Mouse (Mus musculus) cerebellum, adult 9-11 months (tissue): ENCODE results near the gene Grn.

Source experiments
- DNase-seq: peaks from one replicate; pipeline ENCODE4 v3.0.0; 2022

The Grn gene

DNA sequence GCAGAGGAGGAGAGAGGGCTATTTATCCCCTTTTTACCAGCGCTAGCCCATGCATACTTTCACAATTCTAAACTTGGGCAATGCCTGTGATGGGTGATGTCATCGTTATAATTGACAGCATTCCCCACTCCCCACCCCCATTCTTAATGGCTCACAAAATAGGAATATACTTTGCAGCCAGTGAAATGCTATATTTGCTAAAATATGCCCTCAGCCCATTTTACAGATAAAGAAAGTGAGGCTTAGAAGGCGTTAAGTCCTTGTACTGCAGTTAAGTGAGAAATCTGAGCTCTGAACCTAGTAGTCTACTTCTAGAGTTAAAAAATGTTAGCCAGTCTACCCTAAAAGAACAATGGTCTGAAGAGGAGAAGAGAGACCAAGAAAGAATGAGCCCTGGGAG lies 14.2 kb downstream of the Grn start:
- no peak for DNase-seq

DNA sequence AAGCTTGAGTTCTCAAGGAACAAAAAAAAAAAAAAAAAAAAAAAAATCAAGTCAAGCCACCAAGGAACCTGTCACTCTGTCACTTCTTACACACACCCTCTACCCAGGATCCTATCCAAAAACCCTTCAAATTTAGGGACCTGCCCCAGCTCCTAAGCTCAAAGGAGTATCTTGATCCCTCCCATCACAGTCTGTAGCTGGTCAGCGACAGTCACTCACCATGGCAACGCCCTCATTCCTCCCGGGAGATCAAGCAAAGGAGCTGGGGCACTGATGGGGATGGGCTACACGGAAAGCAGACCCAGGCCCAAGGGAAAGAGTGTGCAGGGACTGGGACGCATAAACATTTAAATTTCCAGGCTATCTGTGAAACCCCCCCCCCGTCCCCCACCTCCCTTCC lies 14.7 kb downstream of the Grn start:
- peak; percentile 14 for DNase-seq

DNA sequence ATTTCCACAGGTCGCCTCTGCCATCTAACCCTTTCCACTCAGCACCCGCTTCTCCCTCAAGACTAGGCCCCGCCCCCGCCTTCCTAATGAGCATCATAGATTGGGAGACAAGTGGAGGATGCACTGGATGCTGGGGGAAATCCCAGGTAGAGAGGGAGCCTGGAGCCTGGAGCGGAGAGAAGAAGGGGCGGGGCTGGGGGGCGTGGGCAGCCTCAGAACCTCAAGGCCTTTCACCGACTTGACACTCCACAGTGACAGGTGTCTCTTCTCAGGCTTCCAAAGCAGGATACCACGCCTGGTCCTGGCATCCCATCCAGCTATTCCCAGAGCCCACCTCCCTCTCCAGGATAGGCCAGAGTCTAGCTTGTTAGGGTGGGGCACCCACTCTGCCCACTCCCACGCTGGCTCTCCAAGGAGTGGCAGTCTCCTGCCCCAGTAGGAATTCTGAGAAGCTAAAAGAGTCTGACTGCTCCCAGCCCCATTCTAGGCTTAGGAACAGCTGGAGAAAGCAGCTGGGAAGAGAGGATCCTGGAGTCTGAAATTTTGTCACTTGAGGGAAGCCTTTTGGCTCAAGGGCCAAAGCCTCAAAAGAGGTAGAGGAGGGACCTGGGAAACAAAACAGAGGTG lies 15.3 kb downstream of the Grn start:
- DNase-seq = peak; percentile 67

DNA sequence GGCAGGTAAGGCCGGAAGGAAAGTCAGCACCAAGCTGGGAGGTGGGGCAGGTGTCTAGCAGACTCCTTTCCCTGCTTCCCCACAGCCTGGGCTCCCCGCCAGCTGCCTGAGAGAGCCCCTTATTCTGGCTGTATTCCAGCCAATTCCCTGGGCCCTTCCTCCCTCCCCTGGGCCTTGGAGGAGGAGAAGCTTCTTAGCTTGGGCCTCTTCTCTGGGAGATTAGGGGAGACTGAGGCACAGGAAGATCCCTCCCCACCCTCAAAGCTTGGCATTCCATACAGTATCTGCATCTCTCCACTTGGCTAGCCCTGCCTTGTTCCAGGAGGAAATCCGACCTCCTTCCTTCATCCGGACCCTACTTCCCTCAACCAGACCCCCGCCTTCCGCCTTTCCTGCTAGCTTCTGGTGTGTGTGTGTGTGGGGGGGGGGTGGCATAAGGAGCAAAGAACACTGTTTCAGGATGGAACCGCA lies 15.8 kb downstream of the Grn start:
- peak; percentile 80 for DNase-seq

DNA sequence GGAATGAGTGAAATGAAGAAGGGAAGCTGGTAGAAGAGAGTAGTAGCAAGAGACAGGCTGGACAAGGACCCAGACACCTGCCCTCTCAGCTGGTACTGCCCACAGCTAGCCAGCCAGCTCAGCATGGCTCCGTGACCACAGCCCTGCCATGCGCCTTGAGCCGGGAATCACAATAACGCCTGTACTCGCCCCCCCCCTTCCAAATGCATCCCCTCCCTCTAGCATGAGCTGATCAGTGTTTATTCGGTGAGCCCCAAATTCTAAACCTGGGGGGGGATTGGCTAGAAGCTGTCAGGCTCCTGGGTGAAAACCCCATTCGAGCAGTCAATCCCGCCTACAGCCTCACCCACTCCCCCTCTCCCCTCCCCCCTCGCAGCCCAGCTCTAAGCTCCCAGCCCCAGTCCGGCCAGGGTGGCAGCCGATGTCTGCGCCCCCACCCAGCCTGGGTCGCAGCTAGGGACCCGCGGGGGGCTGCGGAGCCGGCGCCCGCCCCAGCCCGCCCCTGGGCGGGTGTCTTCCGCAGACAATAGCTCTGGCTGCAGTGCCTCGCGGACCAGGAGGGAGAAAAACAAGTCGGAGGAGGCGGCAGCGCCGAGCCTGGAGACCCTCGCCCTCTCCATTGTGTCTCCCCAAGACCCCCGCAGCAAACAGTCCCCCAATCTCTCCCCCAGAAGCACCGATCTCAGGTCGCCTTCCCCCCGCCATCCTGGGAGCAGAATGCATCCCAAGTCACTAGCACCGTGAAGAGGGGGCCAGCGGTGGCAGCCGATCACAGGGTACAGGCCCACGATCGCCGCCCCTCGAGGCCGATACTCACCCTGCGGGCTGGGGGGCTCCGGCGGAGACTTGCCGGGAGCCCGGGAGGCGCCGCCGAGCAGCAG lies 16.7 kb downstream of the Grn start:
- DNase-seq = peak; percentile 84

DNA sequence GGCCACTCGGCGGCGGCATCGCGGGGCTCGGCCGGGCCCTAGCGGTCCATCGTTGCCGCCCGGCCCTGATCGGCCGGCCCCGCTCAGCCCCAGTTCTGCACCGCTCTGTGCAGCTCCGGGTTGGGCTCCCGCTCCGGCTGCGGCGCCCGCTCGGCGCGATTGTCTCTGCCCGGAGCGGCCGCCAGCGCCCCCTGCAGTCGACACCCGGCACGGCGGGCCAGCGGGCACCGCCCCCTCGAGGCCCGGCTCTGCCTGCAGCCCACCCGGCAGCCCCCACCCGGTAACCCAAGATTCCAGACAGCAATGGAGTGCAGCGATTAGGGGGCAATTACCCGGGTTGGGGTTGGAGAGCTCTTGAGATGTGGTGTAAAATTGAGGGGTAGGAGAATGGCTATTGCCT lies 17.4 kb downstream of the Grn start, which contains the start of gene Fam171a2:
Gene Fam171a2 (minus strand): TSS at position 186 of the 400 bp plus-strand sequence.
- DNase-seq = peak; percentile 84

DNA sequence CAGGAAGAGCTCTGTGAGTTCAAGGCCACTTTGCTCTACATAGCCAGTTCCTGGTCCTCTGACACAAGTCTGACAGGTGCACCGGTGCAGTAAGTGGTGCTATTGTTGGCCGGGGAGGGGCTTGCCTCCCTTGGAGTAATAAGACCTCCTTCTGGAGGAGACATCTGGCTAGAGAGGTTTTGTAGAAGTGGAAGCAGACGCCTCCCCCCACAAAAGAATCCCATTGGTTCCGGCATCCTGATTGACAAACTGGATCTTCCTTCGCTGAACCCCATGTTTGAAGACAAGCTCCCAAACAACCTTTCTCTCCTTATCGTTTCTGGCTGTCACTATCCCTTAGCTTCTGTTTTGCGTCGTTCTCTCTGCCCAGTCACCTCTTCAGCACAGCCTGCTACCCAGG lies 18.2 kb downstream of the Grn start:
- peak; percentile 68 for DNase-seq

DNA sequence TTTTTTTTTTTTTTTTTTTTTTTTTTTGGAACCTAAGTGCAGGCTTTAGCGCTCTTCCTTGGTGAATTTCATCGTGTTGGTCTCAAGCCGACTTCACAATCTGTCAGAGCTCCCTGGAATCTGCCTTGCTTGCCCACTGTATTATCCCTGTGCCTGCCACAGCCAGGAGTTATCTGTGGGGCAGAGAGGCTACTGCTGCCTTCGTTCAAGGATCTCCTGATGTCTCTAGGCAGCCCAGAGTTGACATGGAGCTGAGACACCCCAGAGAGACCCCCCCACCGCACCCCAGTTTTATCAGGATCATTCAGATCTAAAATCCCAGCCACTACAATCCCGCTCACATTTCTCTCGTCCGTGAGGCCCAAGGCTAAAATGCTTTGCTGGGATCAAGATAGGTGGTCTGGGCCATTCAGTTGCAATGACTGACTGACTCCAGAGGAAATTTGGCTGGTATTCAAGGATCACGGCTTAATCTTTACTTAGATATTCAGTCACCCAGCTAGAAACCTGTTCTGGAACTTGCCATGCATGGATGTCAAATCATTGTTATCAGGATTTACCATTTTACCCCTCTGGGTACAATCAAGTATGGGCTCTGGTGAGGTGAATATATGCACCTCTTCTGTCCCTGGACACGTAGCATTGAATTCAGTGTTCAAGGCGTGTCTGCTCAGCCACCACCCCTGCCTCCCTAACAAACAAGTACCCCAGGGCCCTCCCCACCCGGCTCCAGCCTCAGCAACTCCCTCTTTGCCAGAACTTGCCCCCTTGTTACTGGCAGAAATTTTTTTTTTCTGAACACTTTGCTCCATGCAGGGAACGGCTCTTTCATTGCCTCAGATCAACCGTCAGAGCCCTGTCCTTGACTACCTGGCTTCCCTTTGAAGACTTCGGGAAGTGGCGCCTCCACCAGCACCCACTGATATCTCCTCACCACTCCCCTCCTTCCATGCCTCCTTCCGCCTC lies 19.2 kb downstream of the Grn start:
- peak; percentile 78 for DNase-seq

DNA sequence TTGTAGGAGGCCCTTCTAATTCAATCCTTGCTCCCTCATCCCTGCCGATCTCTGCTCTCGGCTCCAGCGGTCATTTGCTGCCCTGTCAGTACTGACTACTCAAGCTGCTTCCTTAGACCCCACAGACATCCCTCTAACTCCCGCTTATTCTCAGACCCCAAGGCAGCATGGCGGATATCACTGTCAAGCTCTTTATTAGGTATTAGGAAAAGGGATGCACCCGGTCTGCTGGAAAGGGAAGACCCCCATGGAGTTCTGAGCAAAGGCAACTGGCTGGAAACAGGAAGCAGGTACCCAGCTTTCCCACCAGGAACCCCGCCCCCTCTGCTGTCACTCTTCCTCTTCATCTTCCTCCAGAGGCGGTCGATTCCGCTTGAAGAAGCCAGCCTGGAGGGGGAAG lies 23.0 kb downstream of the Grn start:
- DNase-seq = peak; percentile 36

DNA sequence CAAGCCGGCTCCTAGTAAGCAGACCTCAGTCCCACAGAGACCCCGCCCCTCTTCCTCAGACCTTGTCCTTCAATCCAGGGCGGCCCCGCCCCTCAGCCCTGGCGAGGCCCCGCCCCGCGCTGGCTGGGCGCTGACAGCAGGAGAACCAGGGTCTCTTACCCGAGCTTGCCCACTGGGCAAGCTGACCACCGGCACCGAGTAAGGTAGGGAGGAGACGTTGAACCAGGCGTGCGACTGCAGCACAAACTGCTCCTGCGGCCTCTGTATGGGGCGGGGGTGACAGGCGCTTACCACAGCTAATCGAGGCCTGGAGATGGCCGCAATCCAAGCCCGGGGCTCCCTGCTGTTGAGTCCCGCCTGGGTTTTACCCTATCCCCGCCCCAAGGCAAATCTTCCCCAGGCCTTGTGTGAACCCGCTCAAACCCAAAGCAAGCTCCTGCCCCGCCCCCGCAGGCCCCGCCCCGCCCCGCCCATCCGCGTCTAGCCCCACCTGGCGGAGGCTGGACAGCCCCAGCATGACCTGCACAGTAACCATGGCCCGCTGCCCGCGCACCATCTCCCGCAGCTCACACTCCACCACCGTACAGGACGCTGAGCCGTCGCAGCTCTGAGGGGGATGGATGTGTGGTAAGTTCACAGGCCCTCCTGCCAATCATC lies 25.8 kb downstream of the Grn start:
- peak; percentile 79 for DNase-seq

DNA sequence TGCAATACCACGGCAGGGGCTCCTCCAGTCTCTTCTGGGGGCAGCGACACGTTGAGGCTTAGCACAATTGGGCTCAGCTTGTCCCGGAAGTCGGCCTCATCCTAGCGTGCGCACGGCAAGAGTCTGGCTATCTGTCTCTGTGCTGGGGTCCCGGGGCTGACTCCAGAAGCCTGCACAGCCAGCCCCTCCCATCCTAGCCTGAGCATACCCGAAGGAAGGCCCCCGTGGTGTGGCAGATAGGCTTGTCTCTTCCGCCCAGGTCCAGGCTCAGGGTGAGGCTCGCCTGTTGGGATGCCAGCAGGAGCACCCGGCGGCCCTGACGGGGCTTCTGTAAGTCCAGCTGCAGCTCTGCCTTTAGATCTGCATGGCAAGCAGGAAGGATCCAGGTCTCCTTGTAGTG lies 30.4 kb downstream of the Grn start:
- DNase-seq = no peak

DNA sequence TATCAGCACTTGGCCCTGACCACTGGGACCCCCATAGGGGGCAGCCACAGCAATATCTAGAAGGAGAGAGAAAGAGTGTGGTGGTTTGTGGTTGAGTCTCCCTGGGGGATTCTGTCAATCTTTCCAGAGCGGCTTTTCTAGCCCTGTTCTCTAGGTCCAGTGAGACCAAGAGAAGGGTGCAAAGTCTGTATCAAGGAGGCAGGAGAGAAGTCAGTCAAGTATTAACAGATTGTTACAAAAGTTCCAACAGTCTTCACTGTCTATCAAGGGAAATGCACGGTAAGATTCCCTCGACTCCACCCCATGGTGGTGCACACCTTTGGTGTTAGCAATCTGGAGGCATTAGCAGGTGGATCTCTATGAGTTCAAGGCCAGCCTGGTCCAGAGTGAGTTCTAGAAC lies 31.6 kb downstream of the Grn start:
- no peak for DNase-seq

DNA sequence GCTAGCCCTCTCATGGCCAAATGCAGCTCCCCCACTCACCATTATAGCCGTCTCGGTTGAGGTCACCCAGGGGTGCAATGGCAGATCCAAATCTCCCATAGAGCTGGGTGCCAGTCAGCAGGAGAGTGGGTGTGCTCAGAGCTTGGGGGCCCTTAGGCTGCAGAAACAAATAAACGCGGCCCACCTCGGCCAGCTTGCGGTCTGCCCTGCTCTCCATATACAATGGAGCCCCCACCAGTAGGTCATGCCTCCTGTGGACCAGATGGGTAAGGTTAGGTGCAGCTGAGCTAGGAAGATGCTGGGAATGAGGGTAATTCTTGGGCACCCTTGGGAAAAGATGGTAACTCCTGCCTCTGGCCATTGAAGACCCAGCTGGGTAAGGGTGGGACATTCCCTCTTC lies 34.8 kb downstream of the Grn start:
- DNase-seq = no peak

DNA sequence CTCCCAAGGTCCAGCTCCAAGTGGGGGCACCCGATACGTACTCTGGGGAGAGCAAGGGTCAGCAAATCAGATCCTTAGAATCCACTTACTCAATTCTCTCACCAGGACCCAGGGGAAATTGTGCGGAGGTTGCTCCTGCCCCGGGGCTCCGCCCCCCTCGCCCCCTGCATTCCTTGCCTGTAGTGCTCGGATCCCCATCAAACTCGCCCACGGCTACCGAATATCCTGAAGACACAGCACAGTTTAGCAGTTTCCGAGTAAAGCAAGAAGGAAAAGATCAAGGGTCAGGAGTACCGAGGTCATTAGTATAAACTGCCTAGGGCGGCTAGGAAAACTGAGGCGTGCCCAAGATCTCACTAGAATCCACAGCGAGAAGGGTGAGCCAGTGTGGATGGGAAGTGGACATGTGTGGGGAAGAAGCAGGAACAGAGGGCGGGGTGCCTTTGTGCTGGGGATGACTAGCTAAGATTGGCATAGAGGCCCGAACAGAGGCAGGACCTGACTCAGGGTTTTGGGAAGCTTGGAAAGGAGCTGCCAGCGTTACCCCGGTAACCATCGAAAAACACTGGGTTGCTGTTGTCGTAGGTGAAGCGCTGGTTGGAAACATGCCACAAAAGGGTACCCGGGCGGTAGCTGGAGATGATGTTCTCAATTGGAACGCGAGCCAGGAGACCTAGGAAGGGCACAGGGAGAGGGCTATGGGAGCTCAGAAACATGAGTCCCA lies 35.8 kb downstream of the Grn start:
- peak; percentile 66 for DNase-seq

DNA sequence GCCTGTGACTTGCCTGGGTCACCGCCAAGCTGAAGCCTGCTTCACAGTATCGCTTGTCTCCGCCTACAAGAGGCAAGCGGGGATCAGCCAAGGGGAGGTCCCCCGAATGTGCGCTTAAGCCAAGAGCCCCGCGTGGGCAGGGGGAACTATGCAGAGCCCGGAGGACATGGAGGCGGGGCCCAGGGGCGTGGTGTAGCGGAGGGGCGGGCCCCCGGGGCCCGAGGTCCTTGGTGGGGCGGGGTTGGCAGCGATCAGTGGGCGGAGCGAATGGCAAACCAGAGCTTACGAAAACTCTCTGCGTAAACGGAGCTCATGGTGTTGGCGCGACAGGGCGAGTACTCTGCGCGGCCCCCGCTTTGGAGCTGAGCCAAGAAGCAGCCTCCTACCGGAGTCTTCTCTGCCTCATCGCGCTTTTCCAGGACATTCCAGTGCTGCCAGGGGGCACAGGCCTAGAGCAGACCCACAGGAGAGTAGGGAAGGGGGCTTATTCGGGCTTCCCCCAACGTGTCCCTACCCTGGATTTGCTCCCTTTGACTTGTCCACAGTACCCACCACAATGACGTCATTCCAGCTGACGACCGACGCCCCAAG lies 37.0 kb downstream of the Grn start:
- peak; percentile 93 for DNase-seq

DNA sequence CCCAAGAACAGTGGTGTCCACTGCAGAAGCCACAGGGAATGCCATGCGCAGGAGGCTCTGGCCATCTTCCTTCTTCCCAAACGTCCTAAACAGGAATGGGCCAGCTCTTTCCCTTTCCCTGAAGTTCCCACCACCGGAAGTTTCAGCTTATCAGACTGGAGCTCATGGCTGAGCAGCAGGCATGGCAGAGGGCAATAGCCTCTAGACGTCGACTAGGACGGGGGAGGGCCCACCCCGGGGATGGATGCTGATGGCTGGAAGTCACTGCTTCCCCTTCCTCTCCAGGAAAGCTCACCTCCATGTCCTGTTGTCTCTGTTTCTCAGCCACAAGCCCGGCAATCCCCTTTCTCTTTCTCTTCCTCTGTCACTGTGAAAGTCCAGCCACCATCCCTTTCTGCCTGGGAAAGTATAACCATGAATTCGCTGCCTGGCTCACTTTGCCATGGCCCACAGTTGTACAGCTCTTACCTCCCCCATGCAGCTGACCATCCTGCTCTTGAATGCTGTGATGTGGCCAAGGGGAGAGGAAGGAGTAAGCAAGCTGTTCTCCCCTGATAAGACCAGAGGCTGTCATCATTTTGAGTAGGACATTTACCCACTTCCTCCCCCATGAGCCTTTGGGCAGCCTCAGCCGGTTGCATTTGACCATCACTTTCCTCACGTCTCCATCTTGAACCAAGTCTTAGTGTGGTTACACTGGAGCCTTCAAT lies 39.7 kb downstream of the Grn start, which contains the start of gene Itga2b:
Gene Itga2b (minus strand): TSS at position 475 of the 710 bp plus-strand sequence.
- no peak for DNase-seq

DNA sequence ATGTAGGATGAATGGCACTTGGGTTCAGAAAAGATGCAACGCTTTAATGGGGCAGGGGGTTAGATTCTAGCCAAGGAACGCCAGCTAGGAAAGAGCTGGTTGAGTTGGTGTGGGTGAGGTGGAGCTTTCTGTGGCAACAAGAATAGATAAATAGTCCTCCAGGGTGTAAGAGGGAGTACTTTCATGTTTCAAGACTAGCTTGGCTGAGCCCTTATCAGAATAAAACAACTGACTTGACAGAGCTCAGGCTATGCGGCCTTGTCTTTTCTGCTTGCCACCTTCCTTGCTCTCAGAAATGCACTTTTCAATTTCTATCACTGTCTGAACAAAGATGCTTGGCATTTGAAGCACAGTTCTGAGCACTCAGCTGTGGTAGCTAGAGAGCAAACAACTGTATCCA lies 44.9 kb downstream of the Grn start:
- DNase-seq = no peak

DNA sequence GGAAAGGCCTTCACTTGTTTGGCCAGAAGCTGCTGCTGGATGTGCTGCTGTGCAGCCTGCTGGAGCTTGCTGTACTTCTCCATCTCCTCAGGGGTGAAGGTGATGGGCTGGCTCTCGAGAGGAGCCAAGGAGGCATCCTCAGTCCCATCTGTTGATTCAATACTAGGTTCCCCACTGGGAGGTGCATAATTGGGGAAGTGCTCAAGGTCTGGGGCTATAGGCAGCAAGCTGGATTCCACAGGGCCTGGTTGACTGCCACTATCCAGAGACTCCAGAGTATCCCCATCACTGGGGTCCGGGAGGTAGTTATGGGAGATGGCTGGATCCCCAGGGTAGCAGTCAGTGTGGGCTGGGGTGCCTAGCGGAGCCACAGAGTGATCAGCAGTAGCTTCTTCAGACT lies 48.6 kb downstream of the Grn start:
- DNase-seq = no peak

DNA sequence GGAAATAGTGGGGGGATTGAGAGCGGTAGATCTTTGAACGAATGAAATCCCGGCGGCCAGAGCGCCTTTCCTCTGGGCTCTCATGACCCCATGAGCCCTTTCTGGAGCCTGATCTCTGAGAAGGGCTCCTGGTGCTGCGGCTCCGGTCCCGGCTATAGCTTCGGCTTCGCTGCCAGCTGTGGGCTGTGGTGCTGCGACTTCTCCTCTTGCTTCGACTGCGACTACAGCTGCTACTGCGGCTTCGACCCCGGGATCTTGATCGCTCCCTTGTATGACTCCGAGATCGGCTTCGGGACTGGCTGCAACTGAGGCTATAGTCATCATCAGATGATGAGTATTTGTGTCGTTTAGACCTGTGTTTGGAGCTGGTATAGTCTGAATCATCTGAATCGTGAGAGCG lies 49.5 kb downstream of the Grn start:
- DNase-seq = no peak

DNA sequence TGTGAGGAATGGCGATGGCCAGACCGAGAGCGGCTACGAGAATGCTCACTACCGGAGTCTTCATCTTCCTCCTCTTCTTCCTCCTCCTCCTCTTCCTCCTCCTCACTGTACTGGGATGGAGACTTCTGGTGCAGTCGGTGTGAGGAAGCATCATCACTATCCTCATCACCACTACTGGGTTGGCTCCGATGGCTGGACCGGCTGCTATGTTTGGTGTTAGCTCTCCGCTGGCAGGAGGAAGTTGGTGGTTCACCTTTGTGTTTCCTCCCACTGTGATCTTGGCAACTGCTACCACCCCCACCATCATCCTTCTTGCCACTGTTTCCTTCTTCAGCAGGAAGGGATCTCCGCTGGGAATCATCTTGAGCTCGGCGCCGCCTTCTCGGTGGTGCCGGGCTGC lies 50.0 kb downstream of the Grn start:
- no peak for DNase-seq

DNA sequence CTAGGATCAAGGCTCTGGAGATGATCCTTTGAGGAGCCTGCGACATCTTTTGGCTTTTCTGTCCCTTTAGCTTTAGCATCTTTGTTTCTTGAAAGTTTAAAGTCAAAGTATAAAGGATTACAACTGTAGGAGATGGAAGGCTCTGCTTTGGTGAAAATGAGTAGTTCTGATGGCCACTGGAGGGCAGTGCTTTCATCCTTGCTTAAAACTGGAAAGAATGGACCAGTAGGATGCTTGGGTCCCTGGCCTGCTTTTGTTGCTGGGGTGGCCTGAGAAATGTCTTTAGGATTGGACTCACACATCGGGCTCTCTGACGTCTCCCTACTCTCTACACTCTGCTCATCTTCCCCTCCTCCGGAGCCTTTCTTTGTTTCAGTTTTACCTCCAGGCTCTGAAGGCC lies 50.8 kb downstream of the Grn start:
- DNase-seq = no peak
